Mouse (Mus musculus): ENCODE data around the gene Fam193b.

Fam193b gene

GRCm38 (mm10) chr13:55527834-55528772 is 42.8 kb downstream of the Fam193b start:
- DNase-seq (ENCODE audit: low spot score), result no peak

DNA sequence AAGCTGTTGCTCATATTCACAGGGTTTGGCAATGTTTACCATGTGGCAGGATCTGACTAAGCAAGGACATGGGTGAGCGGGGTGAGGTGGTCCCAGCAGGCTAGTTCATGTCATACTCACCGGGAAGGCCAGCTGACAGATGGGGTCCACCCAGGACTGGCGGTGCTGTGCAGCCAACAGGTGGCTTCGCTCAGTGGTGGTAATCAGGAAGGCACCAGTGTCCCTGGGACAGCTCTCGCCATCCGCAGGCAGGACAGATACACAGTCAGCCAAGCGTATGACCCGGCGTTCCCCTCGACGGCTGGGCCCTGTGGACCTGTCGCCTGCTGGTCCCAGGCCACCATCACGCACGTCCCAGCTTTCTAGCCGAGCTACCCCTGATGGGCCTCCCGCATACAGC is 43.7 kb downstream of the Fam193b start:
- no peak for DNase-seq (ENCODE audit: low spot score)

- DNase-seq (ENCODE audit: low spot score), result no peak
These were observed 45.0 kb downstream of the Fam193b start for GRCm38 (mm10) chr13:55525733-55526553.

- no peak for DNase-seq (ENCODE audit: low spot score)
These were observed 46.8 kb downstream of the Fam193b start for GRCm38 (mm10) chr13:55523951-55524600.

DNA sequence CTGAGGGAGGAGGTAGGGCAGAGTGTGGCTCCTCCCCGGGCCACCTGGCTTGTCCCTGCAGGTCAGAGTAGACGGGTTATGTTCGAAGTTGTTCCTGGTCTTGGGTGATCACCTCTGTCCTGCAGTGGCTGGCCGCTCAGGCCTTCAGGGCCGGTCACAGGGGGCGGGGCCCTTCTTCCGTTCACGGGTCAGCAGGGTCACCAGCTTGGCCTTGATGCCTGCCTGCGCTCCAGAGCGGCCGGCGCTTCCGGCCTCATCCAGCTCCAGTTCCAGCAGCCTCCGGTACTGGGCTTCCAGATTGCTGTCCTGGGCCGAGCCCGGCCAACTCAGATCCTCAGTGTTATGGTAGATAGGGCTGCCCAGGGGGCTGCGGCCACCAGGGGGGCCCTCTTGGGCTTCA is 47.6 kb downstream of the Fam193b start:
- no peak for DNase-seq (ENCODE audit: low spot score)

DNA sequence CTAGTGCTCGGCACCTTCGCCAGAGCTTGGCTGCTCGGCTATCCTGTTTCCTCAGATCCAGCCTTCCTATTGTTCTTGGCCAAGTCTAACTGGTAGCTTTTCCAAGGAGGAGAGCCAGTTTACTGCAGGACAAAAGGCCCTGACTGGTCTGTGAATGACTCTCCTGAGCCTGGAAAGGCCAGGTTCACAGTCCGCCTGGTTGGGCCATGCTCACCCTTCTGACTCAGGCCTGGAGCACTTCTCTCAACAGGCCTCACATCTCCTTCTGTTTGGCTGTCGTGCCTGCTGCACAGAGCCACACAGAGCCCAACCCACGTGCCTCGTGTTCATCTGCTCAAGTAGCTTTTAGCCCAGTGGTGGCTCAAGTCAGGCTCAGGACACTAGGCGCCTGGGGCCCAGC is 48.2 kb downstream of the Fam193b start:
- no peak for DNase-seq (ENCODE audit: low spot score)

- DNase-seq (ENCODE audit: low spot score), result no peak
These were observed 51.3 kb downstream of the Fam193b start for GRCm38 (mm10) chr13:55519606-55520005.

DNA sequence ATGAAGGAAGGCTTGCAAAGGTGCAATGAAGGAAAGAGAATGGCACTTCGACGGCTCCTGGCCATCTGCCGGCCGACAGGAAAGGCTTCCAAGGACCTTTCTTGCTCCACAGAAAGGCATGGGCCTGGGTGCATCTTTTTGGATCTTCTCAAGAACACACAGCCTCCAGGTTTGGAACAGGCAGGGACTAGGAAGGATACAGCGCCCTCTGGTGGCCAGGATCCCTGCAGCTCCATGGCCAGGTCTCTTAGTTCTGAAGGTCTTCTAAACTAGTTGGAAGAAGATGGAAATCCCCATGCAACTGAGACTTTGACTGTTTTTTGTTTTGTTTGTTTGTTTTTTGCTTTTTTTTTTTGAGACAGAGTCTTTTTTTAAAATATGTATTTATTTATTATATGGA is 54.0 kb downstream of the Fam193b start:
- DNase-seq (ENCODE audit: low spot score), result peak; percentile 92

- no peak for DNase-seq (ENCODE audit: low spot score)
These were observed 57.1 kb downstream of the Fam193b start for GRCm38 (mm10) chr13:55513828-55514227.

- DNase-seq (ENCODE audit: low spot score), result peak; percentile 81
These were observed 57.7 kb downstream of the Fam193b start, which contains the start of gene Pdlim7 for GRCm38 (mm10) chr13:55513111-55513748. Pdlim7 (minus strand) TSS chr13:55513676.

DNA sequence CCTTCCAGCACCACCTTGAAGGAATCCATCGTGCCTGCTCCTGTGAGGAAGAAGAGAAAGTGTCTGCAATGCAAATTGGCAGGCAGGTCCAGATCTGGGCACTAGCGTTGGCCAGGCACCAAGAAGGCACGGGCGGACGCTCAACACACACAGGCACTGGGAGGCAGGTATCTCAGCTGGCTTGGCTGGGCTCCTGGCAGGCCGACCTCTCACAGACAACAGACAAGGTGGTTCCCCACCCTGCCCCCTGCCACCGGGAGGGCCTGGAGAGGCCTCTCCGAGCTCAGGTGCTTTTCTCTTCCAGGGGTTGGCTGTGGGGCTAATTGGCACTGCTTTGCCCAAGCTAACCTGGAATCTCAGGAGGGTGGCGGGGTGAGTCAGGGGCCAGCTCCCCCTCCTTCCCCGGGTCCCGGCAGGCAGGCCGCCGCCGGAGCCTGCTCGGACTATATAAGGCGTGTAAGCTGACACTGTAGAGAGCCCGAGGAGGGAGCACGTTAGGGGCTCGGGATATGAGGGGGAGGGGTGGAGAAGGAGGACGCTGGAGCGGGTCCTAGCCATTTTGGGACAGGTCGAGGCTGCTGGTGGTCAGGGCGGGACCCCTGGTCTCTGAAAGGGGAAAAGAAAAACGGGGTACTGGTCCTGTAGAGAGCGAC is 58.4 kb downstream of the Fam193b start:
- DNase-seq (ENCODE audit: low spot score), result no peak

- no peak for DNase-seq (ENCODE audit: low spot score)
These were observed 59.4 kb downstream of the Fam193b start for GRCm38 (mm10) chr13:55511492-55511861.

GRCm38 (mm10) chr13:55510668-55511491 is 60.0 kb downstream of the Fam193b start:
- DNase-seq (ENCODE audit: low spot score), result no peak

GRCm38 (mm10) chr13:55510332-55510667 is 60.6 kb downstream of the Fam193b start:
- DNase-seq (ENCODE audit: low spot score), result no peak

- no peak for DNase-seq (ENCODE audit: low spot score)
These were observed 62.4 kb downstream of the Fam193b start for GRCm38 (mm10) chr13:55508531-55508930.

- no peak for DNase-seq (ENCODE audit: low spot score)
These were observed 63.0 kb downstream of the Fam193b start for GRCm38 (mm10) chr13:55507877-55508276.

- no peak for DNase-seq (ENCODE audit: low spot score)
These were observed 64.2 kb downstream of the Fam193b start for GRCm38 (mm10) chr13:55506697-55507096.

DNA sequence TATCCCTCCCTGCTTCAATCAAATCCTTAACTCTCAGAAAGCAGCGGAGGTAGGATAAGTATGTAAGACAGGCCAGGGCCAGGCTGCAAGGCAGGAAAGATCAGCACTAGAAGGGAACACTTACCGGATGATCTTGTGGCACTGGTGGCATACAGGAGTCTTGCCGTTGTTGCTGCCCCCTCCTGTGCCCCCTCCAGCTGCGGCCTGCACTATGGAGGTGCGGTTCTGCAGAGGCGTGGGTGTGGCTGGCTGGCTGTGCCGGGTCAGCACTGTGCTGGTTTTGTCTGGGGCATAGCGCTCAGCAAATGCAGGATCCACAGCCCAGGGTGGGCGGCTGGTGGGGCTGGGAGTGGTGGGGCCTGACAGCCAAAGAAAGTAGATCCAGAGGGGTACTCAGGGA is 65.1 kb downstream of the Fam193b start:
- no peak for DNase-seq (ENCODE audit: low spot score)

- DNase-seq (ENCODE audit: low spot score), result no peak
These were observed 66.5 kb downstream of the Fam193b start for GRCm38 (mm10) chr13:55504390-55504789.

DNA sequence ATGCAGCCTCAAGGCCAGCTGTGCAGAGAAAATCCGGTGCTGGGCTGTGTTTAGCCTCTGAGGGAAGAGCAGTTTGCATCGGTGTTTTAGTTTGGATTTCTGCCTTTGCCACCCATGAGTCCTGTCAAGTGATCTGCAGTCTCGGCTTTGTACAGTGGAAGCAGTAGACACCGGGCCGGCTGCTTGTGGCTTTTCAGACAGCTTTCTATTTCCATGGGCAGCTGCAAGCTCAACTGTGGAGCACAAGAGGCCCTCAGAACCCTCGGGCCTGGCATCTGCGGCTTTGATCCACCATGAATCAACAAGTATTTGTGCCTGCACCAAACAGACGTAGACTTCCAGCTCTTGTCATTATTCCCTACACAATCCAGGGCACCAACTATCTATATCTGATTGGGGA is 68.5 kb downstream of the Fam193b start:
- DNase-seq (ENCODE audit: low spot score), result no peak

- no peak for DNase-seq (ENCODE audit: low spot score)
These were observed 70.3 kb downstream of the Fam193b start for GRCm38 (mm10) chr13:55500575-55500974.

Measured in layer of hippocampus, adult 11-12 months (tissue).